Comparison of ENCODE assay signal across 21 mouse cellular contexts in the genomic region with DNA sequence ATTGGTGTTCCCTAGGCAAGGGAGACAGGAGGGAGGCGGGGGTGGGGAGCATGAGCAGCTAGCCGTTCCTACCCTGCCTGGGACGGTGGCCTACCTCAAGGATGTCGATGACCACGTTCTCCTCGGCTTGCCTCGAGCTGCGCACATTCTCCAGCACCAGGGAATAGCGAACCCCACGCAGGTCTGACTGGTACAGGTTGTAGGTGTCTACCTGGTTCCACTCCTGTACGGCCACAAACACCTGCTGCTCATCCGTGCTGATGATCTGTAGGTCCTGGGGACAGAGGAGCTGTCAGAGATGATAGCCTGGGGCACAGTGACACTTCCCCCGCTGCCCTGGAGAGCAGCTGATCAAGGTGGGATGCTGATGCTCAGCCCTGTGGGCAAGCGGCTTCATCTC.
A peak's percentile ranks its signal among the peaks of the same experiment; 100 is the strongest.
DNase-seq lines count a peak whose midpoint lies in the region; ATAC-seq and TF ChIP-seq lines count a peak whose summit lies in the region.
"Had no signal": no experiment of that assay in that cellular context is flagged by ENCODE, and none has a peak within 500 bp of the region (broad histone marks: within the 10 kb centered on the region; RNA-seq: fewer than 3 reads in every experiment).

No protein-coding gene starts in this region.

- H3K4me3 ChIP-seq in heart, embryonic 10.5 days, result no peak overlapping the region
- no peak overlapping the region for H3K4me3 ChIP-seq in hindbrain, embryonic 15.5 days
- H3K4me3 ChIP-seq in hindbrain, postnatal 0 days (ENCODE audit: low read length), result no peak overlapping the region
- H3K4me3 ChIP-seq in limb, embryonic 15.5 days, result no peak overlapping the region
- no peak overlapping the region for H3K4me3 ChIP-seq in limb, embryonic 10.5 days
- H3K4me3 ChIP-seq in midbrain, embryonic 11.5 days (ENCODE audit: low read depth, low read length), result no peak overlapping the region
- H3K4me3 ChIP-seq in midbrain, embryonic 10.5 days, result no peak overlapping the region

- H3K27ac ChIP-seq in heart, embryonic 10.5 days, result no peak overlapping the region
- H3K27ac ChIP-seq in hindbrain, embryonic 15.5 days (replicated peaks), result no peak overlapping the region
- no peak overlapping the region for H3K27ac ChIP-seq in hindbrain, postnatal 0 days
- no peak overlapping the region for H3K27ac ChIP-seq in limb, embryonic 15.5 days
- H3K27ac ChIP-seq in limb, embryonic 10.5 days, result no peak overlapping the region
- H3K27ac ChIP-seq in midbrain, embryonic 11.5 days (ENCODE audit: low read depth, low read length), result no peak overlapping the region
- no peak overlapping the region for H3K27ac ChIP-seq in midbrain, embryonic 10.5 days (replicated peaks)

- H3K4me1 ChIP-seq in heart, embryonic 10.5 days, result peaks cover 6% of the 10 kb centered on the region; the same call in 1 of the 2 replicates
- no peaks in the 10 kb centered on the region for H3K4me1 ChIP-seq in hindbrain, embryonic 15.5 days (replicated peaks)
- H3K4me1 ChIP-seq in hindbrain, postnatal 0 days (ENCODE audit: insufficient read depth, low read length), result no peaks in the 10 kb centered on the region
- H3K4me1 ChIP-seq in limb, embryonic 15.5 days, result no peaks in the 10 kb centered on the region
- H3K4me1 ChIP-seq in limb, embryonic 10.5 days, result no peaks in the 10 kb centered on the region
- H3K4me1 ChIP-seq in midbrain, embryonic 11.5 days (ENCODE audit: control insufficient read depth, insufficient read depth, low read length), result no peaks in the 10 kb centered on the region
- 0 out of 2 replicates have a peak, but pooled peaks cover 9% of the 10 kb centered on the region for H3K4me1 ChIP-seq in midbrain, embryonic 10.5 days

- peaks cover 8% of the 10 kb centered on the region; the same call in 1 of the 2 replicates for H3K36me3 ChIP-seq in heart, embryonic 10.5 days
- H3K36me3 ChIP-seq in hindbrain, embryonic 15.5 days, result no peaks in the 10 kb centered on the region
- H3K36me3 ChIP-seq in hindbrain, postnatal 0 days (ENCODE audit: insufficient read depth, low read length), result no peaks in the 10 kb centered on the region
- peaks cover 11% of the 10 kb centered on the region; the same call in 1 of the 2 replicates for H3K36me3 ChIP-seq in limb, embryonic 15.5 days
- no peaks in the 10 kb centered on the region for H3K36me3 ChIP-seq in limb, embryonic 10.5 days
- H3K36me3 ChIP-seq in midbrain, embryonic 11.5 days (ENCODE audit: control insufficient read depth, insufficient read depth, low read length), result no peaks in the 10 kb centered on the region
- H3K36me3 ChIP-seq in midbrain, embryonic 10.5 days, result peaks cover 20% of the 10 kb centered on the region
- H3K36me3 ChIP-seq: G1E had no signal

- TF ChIP-seq CTCF in hindbrain, postnatal 0 days (IDR thresholded peaks at IDR 0.05; ENCODE audit: low read depth), result no peak

- H3K9me3 ChIP-seq in heart, embryonic 10.5 days, result no peaks in the 10 kb centered on the region
- H3K9me3 ChIP-seq in hindbrain, embryonic 15.5 days, result no peaks in the 10 kb centered on the region
- no peaks in the 10 kb centered on the region for H3K9me3 ChIP-seq in hindbrain, postnatal 0 days (ENCODE audit: low read length)
- H3K9me3 ChIP-seq in limb, embryonic 15.5 days, result no peaks in the 10 kb centered on the region
- no peaks in the 10 kb centered on the region for H3K9me3 ChIP-seq in limb, embryonic 10.5 days (replicated peaks)
- H3K9me3 ChIP-seq in midbrain, embryonic 11.5 days (ENCODE audit: control insufficient read depth, low read length), result no peaks in the 10 kb centered on the region
- H3K9me3 ChIP-seq in midbrain, embryonic 10.5 days (replicated peaks), result no peaks in the 10 kb centered on the region; the same call in 1 of the 2 replicates
- H3K9me3 ChIP-seq: G1E had no signal

- 77% methylated on average over 14 of the region's 14 CpGs for WGBS in heart, embryonic 10.5 days
- 87% methylated on average over 14 of the region's 14 CpGs for WGBS in hindbrain, embryonic 15.5 days
- 89% methylated on average over 14 of the region's 14 CpGs for WGBS in hindbrain, postnatal 0 days
- 84% methylated on average over 14 of the region's 14 CpGs for WGBS in limb, embryonic 15.5 days
- WGBS in limb, embryonic 10.5 days, result 91% methylated on average over 14 of the region's 14 CpGs
- 88% methylated on average over 14 of the region's 14 CpGs for WGBS in midbrain, embryonic 11.5 days
- WGBS in midbrain, embryonic 10.5 days, result 87% methylated on average over 14 of the region's 14 CpGs

- peak; percentile 85 for DNase-seq in heart, adult 11 months
- DNase-seq in heart, embryonic 10.5 days (ENCODE audit: low spot score), result no peak
- DNase-seq in hindbrain, postnatal 0 days (ENCODE audit: low spot score), result no peak
- no peak for DNase-seq in limb, embryonic 10.5 days (ENCODE audit: low spot score)
- DNase-seq in midbrain, embryonic 11.5 days (ENCODE audit: low spot score, missing footprints), result peak; percentile 75
- DNase-seq in midbrain, embryonic 10.5 days (ENCODE audit: low spot score), result no peak
- DNase-seq: adrenal gland, adult 2 months; adrenal gland, adult 8-10 months; adrenal gland, postnatal 10 days; adrenal gland, postnatal 14 days; adrenal gland, postnatal 25 days; adrenal gland, postnatal 36 days; B cell, adult 2 months; cerebellum, adult 11 months; cerebellum, adult 11-12 months had no signal

- peaks cover 4% of the 10 kb centered on the region; the same call in 1 of the 2 replicates for H3K27me3 ChIP-seq in heart, embryonic 10.5 days (ENCODE audit: insufficient read depth, poor library complexity, severe bottlenecking)
- no peaks in the 10 kb centered on the region for H3K27me3 ChIP-seq in hindbrain, embryonic 15.5 days
- H3K27me3 ChIP-seq in hindbrain, postnatal 0 days (ENCODE audit: insufficient read depth, low read length), result no peaks in the 10 kb centered on the region
- no peaks in the 10 kb centered on the region for H3K27me3 ChIP-seq in limb, embryonic 15.5 days
- H3K27me3 ChIP-seq in limb, embryonic 10.5 days (ENCODE audit: low read depth, poor library complexity, severe bottlenecking), result no peaks in the 10 kb centered on the region
- H3K27me3 ChIP-seq in midbrain, embryonic 11.5 days (ENCODE audit: control insufficient read depth, insufficient read depth, low read length), result no peaks in the 10 kb centered on the region
- H3K27me3 ChIP-seq in midbrain, embryonic 10.5 days (ENCODE audit: low read depth, poor library complexity, severe bottlenecking), result no peaks in the 10 kb centered on the region
- H3K27me3 ChIP-seq: Patski had no signal

- ATAC-seq in hindbrain, embryonic 15.5 days (ENCODE audit: low FRiP score, low read depth), result peak; percentile 13; the same call in 1 of the 2 replicates
- no peak for ATAC-seq in hindbrain, postnatal 0 days
- ATAC-seq in limb, embryonic 15.5 days (ENCODE audit: insufficient number of reproducible peaks, low FRiP score, low TSS enrichment, low read depth), result 0 out of 2 replicates have a peak, but pooled peaks have one; percentile 36
- no peak for ATAC-seq in midbrain, embryonic 11.5 days (ENCODE audit: low FRiP score)
- ATAC-seq: activated CD4-positive, CD25-positive, alpha-beta regulatory T cell, adult 4 months; CD4-positive, CD25-positive, alpha-beta regulatory T cell, adult 4 months; Patski had no signal

- H3K4me2 ChIP-seq in hindbrain, embryonic 15.5 days, result no peak overlapping the region
- no peak overlapping the region for H3K4me2 ChIP-seq in hindbrain, postnatal 0 days (ENCODE audit: low read depth, low read length)
- no peak overlapping the region for H3K4me2 ChIP-seq in limb, embryonic 15.5 days
- H3K4me2 ChIP-seq in midbrain, embryonic 11.5 days, result no peak overlapping the region

- no peak overlapping the region for H3K9ac ChIP-seq in hindbrain, embryonic 15.5 days
- no peak overlapping the region for H3K9ac ChIP-seq in hindbrain, postnatal 0 days (replicated peaks; ENCODE audit: low read length)
- no peak overlapping the region for H3K9ac ChIP-seq in limb, embryonic 15.5 days
- no peak overlapping the region for H3K9ac ChIP-seq in midbrain, embryonic 11.5 days (ENCODE audit: low read length)

Comparison
In these comparisons a context has a peak if more than half of its experiments do, and no peak if none do; other contexts are left out.
1. DNase-seq: peak in heart, adult 11 months (single experiment) and midbrain, embryonic 11.5 days (single experiment); none in heart, embryonic 10.5 days (single experiment), hindbrain, postnatal 0 days (single experiment), limb, embryonic 10.5 days (single experiment) and midbrain, embryonic 10.5 days (single experiment).
2. ATAC-seq: peak in hindbrain, embryonic 15.5 days (single experiment) and limb, embryonic 15.5 days (single experiment); none in hindbrain, postnatal 0 days (single experiment) and midbrain, embryonic 11.5 days (single experiment).